Mouse (Mus musculus) small intestine, adult 2 months (tissue): ENCODE results near the gene Mgme1.

ENCODE experiments used
- CTCF ChIP-seq: fragments of 200-500 bp; IDR thresholded peaks from 2 replicates; pipeline ENCODE4 v1.5.1; 2012; ENCODE audit warnings: low read depth, mild to moderate bottlenecking, control low read depth, inconsistent platforms, low read length, moderate library complexity, mixed read lengths; ENCODE audit not compliant: insufficient replicate concordance, insufficient read length; ENCODE audit errors: extremely low read depth
- POLR2A ChIP-seq: fragments of 200-500 bp; IDR thresholded peaks from 2 replicates; pipeline ENCODE4 v1.6.1; 2012; ENCODE audit warnings: low read depth, mild to moderate bottlenecking, control low read depth, inconsistent platforms, low read length, moderate library complexity

GRCm38 (mm10) chr2:144250111-144250510 lies 20.4 kb upstream of the Mgme1 start:
- TF ChIP-seq CTCF (no peak), POLR2A (no peak)
